Mouse (Mus musculus) c-Kit-positive CD71-negative TER-119-negative erythroid progenitor cells, embryonic 14.5 days (primary cell): ENCODE data around the gene Elf5.

ENCODE experiments used
- DNase-seq: peaks from one replicate; pipeline ENCODE4 v3.0.0-alpha.2; 2013; ENCODE audit warnings: low read depth

The Elf5 gene

DNA sequence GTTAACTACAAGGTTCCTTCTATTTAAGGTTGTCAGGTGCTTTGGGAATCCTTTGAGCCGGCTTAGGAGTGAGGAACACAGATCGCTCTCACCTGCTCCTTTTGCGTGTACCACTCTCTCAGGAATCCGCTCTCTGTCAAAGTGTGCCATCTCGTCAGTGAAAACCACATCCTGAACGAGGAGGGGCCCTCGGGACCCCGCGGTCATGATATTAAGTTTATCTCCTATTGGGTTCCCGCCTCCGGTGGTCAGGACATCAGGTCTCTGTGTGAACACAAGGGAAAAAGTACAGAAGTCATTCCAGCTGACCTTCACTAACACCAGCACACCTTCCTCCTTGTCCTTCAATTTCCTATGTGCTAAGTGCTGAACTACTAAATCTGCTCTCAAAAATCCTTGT is 65.2 kb downstream of the Elf5 start:
- DNase-seq, result no peak

DNA sequence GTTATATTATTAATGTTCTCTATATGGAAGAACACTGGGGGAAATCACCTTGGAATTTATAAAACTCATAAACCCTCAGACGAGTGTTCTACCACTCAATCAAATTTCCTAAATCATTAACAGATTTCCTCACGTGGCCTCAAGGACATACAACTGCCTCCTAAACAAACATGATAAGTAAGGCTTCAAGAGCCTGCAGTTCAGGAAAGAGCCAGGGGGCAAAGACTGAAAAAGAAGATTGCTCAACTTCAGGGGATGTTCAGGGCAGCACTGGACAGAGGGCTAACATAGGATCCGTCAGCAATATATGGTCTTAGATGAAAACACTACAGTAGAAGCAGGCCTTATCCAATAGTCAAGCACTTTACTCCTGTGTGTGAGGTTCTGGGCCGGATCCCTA is 66.0 kb downstream of the Elf5 start:
- DNase-seq, result no peak

DNA sequence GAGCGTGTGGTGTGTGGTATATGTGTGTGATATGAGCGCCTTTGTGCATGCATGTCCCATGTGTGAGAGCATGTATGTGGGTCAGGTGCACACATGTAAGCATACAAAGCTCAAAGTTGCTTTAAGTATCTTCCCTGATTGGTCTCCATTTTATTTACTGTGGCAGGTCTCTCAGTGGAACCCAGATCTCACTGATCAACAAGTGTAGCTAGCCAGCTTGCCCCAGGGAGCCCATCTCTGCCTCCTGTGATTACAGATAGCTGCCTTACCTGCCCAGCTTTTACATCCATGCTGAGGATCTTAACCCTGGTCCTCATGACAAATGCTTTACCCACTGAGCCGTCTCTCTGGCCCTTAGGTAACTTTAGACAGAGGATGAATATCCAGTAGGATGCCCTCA is 66.8 kb downstream of the Elf5 start:
- DNase-seq, result no peak

DNA sequence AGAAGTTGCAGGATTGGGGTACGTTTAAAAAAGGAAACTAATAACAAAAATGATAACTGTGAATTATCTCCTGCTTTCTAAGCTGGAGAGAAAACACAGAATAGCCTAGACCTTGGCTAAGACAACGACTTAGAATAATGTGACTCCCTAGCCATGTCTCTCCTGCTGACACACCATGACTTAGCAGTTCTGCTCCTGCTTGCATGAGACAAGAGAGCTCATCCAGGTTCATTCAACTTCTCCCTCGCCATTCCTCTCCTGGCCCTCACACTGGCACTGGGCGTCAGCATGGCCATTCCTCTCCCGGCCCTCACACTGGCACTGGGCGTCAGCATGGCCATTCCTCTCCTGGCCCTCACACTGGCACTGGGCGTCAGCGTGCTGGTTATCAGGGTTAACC is 68.8 kb downstream of the Elf5 start:
- no peak for DNase-seq

DNA sequence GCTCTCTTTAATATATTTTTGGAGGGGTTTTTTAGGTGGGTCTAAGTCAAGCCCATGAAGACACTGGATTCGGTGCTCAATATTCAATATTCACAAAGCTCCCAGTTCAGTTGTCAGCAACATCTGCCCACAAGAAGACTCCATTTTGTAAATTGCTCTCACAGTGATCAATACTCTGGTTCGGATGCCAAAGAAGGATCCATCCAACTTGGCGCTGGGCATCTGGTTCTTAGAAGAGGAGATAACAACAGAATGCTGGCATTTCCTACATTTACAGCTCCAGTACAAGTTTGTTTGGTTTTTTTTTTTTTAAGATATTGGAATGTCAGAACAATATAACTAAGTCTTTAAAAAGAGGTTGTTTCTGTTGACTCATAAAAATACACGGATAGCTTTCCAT is 69.4 kb downstream of the Elf5 start:
- no peak for DNase-seq

DNA sequence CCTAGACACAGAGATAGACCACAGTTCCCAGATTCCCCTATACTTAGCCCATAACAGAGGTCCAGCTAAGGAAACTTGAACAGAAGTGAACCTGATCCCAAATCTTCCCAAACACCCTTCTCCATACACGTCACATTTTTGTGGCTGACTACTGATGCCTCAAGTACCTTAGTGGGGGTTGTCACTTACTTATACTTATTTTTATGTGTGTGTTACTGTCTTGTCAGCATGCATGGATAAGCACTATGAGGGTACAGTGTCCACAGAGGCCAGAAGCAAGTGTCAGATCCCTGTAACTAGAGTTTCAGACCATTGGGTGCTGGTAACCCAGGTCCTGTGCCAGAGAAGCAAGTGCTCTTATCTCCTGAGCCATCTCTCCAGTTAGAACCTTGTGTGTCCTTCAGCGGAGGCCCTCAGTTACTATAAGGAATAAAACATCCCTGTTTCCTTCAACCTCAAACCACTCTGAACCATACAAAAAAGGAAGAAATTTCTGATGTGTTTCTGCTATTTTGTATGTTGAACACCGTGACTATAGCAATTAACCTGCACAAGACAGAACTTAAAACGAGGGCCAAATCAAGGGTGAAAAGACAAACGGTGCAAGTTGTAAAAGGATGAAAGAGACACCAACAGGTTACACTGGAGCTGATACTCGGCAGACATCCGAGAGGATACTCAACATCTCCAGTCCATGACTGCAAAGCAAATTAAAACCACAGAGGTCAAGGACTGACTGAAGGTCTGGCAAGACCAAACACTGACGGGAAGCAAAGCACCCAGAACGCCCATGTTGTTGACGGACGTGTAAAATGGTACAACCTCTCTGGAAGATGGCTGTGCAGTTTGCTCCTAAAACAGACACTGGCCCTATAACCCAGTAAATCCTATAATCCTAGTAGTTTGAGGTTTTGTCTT is 70.1 kb downstream of the Elf5 start:
- DNase-seq, result no peak

DNA sequence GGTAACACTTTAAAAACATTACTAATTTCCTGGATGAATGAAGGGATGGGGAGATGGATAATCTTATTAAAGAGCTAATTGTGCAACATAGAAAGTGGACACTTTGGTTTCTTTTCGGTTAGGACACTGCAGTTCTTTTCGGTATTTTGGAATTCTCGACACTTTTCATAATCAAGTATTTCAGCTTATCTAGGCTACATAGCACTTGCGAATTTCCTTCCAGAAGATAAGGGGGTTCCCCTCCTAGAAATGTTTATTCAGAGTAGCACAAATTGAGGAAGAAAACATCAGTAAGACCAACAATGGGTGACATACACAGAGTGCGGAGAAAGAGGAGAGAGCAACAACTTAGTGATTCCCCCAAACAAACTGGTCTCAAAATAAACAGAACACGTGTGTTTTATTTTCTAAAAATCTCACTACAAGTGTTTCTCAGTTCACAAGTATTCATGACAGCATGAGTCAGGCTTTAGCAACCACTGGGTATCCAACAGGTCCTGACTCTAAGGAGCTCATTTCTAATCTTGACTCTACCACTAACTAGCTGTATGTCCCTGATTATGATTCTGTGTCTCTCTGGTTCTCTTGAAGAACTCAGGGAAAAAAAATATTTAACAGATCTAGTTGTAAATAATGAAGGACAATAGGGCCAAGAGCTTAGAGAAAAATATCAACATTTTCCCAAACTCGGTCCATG is 71.9 kb downstream of the Elf5 start:
- DNase-seq, result no peak

DNA sequence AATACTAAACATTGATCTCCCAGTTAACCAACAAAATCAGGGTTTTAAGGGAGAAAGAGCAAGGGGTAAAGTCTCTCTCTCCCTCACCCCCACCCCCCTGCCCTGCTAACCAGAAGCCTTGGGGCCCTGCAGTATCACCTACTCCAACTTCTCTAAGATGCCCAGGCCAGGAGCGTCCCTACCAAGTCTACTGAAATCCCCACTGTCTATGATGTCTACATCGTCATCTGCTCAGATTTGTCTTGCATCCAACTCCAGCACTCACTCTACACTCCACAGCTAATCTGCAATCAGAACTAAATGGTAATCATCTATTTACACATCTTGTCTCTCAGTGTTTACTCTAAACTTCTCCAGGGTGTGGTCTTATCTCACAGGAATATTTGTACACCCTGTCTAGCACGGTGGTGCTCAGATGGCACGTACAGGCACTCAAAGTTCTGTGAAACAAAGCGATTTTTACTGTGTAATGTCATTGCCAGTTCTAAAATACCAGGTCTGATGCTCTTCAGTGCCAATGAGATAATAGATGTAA is 72.6 kb downstream of the Elf5 start:
- DNase-seq, result no peak

DNA sequence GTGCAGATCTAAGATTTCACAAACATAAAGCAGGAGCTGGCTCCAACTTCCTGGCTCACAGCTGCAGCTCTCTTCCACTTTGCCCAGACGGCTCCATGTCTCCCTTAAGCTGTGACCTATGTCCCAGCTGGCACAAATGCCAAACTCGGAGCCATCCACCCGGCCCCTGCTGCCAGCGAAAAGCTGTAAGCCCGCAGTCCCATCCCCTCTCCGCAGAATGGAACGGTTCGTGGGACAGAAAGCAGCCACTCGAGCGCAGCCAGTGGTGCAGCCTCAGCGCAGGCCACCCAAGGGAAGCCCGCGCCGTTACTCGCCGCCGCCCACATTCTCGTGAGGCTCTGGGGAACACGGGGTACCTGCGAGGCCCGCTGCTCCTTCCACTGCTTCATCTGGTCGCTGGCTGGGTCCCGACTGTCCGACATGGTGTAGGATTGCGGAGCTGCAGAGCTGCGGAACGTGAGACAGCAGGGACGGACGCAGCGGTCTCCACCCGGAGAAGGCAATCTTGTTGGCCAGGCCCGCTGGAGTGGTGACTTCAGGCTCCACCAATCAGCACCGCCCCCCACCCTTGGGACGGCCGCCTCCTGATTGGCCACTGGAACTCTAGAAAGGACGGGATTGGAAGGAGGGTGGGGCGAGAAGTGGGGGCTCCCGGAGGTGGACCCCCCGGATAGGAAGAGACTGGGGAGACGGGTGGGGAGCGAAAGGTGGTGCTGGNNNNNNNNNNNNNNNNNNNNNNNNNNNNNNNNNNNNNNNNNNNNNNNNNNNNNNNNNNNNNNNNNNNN is 73.3 kb downstream of the Elf5 start, which contains the start of gene Cat:
Cat (minus strand) TSS at position 544 of the 785 bp plus-strand sequence.
- DNase-seq, result peak; percentile 89

DNA sequence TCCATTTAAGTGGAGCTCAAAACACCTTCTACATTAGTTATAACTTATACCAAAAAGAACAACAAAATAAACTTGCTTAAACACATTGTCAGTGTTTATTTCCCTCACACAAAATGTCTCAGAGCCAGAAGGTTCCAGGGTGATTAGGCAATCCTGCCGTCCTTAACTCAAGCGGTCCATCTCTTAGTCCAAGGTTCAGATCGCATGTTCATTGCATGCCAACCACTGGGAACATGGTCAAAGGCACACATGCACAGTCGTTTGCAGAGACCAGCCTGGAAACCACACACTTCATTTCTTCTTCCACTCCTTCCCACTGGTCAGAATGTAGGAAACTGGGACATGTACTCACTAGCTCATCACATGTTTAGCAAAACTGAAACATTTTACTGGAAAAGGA is 81.0 kb downstream of the Elf5 start:
- no peak for DNase-seq

DNA sequence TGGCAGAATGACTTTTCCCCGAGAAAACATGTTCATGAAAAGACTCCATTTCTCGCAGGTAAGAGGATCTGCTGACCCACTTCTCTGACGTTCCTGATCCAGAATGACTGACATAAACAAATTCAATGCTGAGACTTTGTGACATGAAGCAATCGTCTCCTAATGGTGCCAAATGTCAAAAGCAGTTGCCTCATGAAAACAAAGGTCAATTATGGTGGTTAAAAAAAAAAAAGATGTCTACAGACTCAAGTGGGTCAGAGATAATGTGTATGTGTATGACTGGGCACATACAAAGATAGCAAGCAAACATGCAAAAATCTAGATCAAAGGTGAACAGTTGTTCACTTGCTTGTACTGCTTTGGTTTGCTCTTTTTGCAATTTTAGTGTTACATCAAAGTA is 82.3 kb downstream of the Elf5 start:
- DNase-seq, result no peak

DNA sequence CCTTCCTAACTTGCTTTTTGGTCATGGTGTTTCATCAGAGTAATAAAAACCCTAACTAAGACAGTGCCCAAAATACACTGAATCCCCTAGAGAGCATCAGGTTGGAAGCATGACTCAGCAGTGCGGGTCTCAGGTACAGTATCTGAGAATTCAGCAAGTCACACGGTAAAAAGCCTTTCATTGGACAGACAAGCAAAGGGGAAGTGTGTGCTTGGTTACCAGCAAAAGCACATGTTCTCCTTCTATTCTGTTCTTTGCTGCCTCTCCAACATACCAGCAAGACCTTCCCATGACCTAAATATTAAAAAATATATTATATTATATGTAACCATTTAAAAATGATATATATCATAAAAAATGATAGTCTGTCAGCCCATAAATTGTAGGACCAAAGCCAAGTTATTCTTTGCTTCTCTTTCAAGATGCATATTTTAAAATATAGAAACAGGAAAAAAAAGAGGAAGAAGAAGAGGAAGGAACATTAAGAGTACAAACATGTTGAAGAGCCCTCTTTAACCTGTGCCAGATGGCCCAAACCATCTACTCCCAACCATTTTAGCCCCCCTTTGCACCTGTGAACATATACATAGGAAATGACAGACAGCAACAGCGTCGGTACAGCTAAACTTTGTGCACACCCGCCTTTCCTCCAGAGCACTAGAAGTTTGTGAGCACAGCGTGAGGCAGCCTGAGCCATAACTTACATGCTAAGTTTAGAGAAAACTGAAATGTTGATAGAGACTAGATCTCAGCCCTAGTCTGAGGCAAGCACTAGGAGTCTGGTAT is 84.3 kb downstream of the Elf5 start:
- DNase-seq, result no peak
